Mouse (Mus musculus) heart, postnatal 0 days (tissue): Measurements from ENCODE around the gene Slc3a1. TPM values are rescaled to one million over a fixed set of nuclear protein-coding genes. Genes with fewer than 3 reads are reported as not detected.

Experiments
- ATAC-seq: fragments of 200-750 bp; cut with Nextera tagmentation; 2 replicates; pipeline ENCODE4 v1.8.0; 2017; ENCODE audit warnings: low read depth, moderate number of reproducible peaks, moderate library complexity; ENCODE audit not compliant: insufficient read depth
- DNase-seq: peaks from one replicate; pipeline ENCODE4 v3.0.0-alpha.2; 2016; ENCODE audit warnings: low spot score
- H3K27ac ChIP-seq: fragments of 300-500 bp; sonication (generic); 2 replicates; pipeline ENCODE4 v1.5.1; 2014; ENCODE audit warnings: low read depth, mild to moderate bottlenecking
- H3K27me3 ChIP-seq: fragments of 300-500 bp; sonication (generic); 2 replicates; pipeline ENCODE4 v1.6.1; 2014; ENCODE audit warnings: low read length, mixed read lengths; ENCODE audit not compliant: control insufficient read depth, insufficient read depth
- H3K36me3 ChIP-seq: fragments of 300-500 bp; sonication (generic); replicated peaks from 2 replicates; pipeline ENCODE4 v1.6.1; 2014; ENCODE audit warnings: low read length, mixed read lengths; ENCODE audit not compliant: control insufficient read depth, insufficient read depth
- H3K4me1 ChIP-seq: fragments of 300-500 bp; sonication (generic); 2 replicates; pipeline ENCODE4 v1.6.1; 2014; ENCODE audit warnings: antibody characterized with exemption; ENCODE audit not compliant: control insufficient read depth, insufficient read depth
- H3K4me2 ChIP-seq: fragments of 300-500 bp; sonication (generic); 2 replicates; pipeline ENCODE4 v1.6.1; 2014; ENCODE audit warnings: low read depth, mild to moderate bottlenecking, low read length, moderate library complexity
- H3K4me3 ChIP-seq: fragments of 300-500 bp; sonication (generic); 2 replicates; pipeline ENCODE4 v1.5.1; 2014; ENCODE audit warnings: low read depth, low read length
- H3K9ac ChIP-seq: fragments of 300-500 bp; sonication (generic); replicated peaks from 2 replicates; pipeline ENCODE4 v1.6.1; 2014; ENCODE audit warnings: low read depth, low read length, mixed read lengths
- H3K9me3 ChIP-seq: fragments of 300-500 bp; sonication (generic); replicated peaks from 2 replicates; pipeline ENCODE4 v1.6.1; 2016; ENCODE audit warnings: low read length; ENCODE audit not compliant: control insufficient read depth
- CTCF ChIP-seq: IDR thresholded peaks from 2 replicates; pipeline ENCODE4 v1.5.1; 2016; ENCODE audit warnings: antibody characterized with exemption, control low read depth, low read depth
- EP300 ChIP-seq: IDR thresholded peaks from 2 replicates; pipeline ENCODE4 v1.6.1; 2016; ENCODE audit warnings: antibody characterized with exemption, low read depth
- WGBS: fragments of 180-500 bp; shearing (Covaris S2); extraction: QIAGEN DNeasy Blood & Tissue Kit; methylation state at CpG from one replicate; pipeline ENCODE4 v1.1.7; 2014; 5-methylcytosine and 5-hydroxymethylcytosine counted together
- polyA plus RNA-seq: library from polyadenylated mRNA; unstranded; fragments of >200 nt; fragmentation: Nextera tagmentation; extraction: Ambion mirVana; gene quantifications from 2 replicates; pipeline ENCODE4 v1.2.1, GENCODE M21; 2015
- total RNA-seq: library from RNA; depleted of rRNA; stranded (reverse); fragments of >200 nt; gene quantifications from 2 replicates; pipeline ENCODE4 v1.2.3, GENCODE M21; 2014; ENCODE audit warnings: low replicate concordance

Slc3a1 gene
- total and polyA plus RNA-seq, 2 experiments from 2014 or later, result 1.3 TPM; not detected in 1

- no peaks in the 10 kb centered on the region for H3K4me1 ChIP-seq
- H3K27ac ChIP-seq, result no peak overlapping the region
- peaks cover 15% of the 10 kb centered on the region for H3K36me3 ChIP-seq
- H3K27me3 ChIP-seq, result no peaks in the 10 kb centered on the region
- 91% methylated on average over 3 of the region's 3 CpGs for WGBS
- TF ChIP-seq CTCF, result no peak
- no peak for TF ChIP-seq EP300
- ATAC-seq, result no peak
- DNase-seq, result no peak
- H3K9me3 ChIP-seq, result peaks cover 6% of the 10 kb centered on the region; the same call in 1 of the 2 replicates
- H3K9ac ChIP-seq, result no peak overlapping the region
- H3K4me2 ChIP-seq, result no peak overlapping the region
- H3K4me3 ChIP-seq, result no peak overlapping the region
Observed at GRCm38 (mm10) chr17:85096396-85096795, 68.2 kb downstream of the Slc3a1 start.

GRCm38 (mm10) chr17:85098677-85099323, 70.6 kb downstream of the Slc3a1 start:
- Histone ChIP-seq H3K27me3 (no peaks in the 10 kb centered on the region), H3K27ac (no peak overlapping the region), H3K4me2 (no peak overlapping the region), H3K9me3 (peaks cover 6% of the 10 kb centered on the region; the same call in 1 of the 2 replicates), H3K36me3 (peaks cover 15% of the 10 kb centered on the region), H3K4me1 (no peaks in the 10 kb centered on the region), H3K4me3 (no peak overlapping the region), H3K9ac (no peak overlapping the region)
- 90% methylated on average over 7 of the region's 7 CpGs for WGBS
- no peak for DNase-seq
- no peak for ATAC-seq
- TF ChIP-seq CTCF, result no peak
- no peak for TF ChIP-seq EP300

GRCm38 (mm10) chr17:85100232-85100631, 72.1 kb downstream of the Slc3a1 start:
- Histone ChIP-seq H3K27ac (no peak overlapping the region), H3K9ac (no peak overlapping the region), H3K4me2 (no peak overlapping the region), H3K27me3 (no peaks in the 10 kb centered on the region), H3K36me3 (peaks cover 15% of the 10 kb centered on the region), H3K4me3 (no peak overlapping the region), H3K9me3 (peaks cover 6% of the 10 kb centered on the region; the same call in 1 of the 2 replicates), H3K4me1 (no peaks in the 10 kb centered on the region)
- TF ChIP-seq CTCF (no peak), EP300 (no peak)
- WGBS, result 79% methylated on average over 3 of the region's 3 CpGs
- ATAC-seq (no peak), DNase-seq (no peak)

GRCm38 (mm10) chr17:85101751-85102150, 73.6 kb downstream of the Slc3a1 start:
- ATAC-seq (no peak), DNase-seq (no peak)
- Histone ChIP-seq H3K9ac (no peak overlapping the region), H3K4me2 (no peak overlapping the region), H3K9me3 (peaks cover 6% of the 10 kb centered on the region; the same call in 1 of the 2 replicates), H3K27me3 (no peaks in the 10 kb centered on the region), H3K4me3 (no peak overlapping the region), H3K4me1 (no peaks in the 10 kb centered on the region), H3K36me3 (peaks cover 15% of the 10 kb centered on the region), H3K27ac (no peak overlapping the region)
- no peak for TF ChIP-seq CTCF
- TF ChIP-seq EP300, result no peak
- WGBS, result 86% methylated on average over 7 of the region's 7 CpGs

- Histone ChIP-seq H3K27me3 (no peaks in the 10 kb centered on the region), H3K9me3 (peaks cover 6% of the 10 kb centered on the region; the same call in 1 of the 2 replicates), H3K36me3 (peaks cover 5% of the 10 kb centered on the region; the same call in 1 of the 2 replicates), H3K4me1 (no peaks in the 10 kb centered on the region), H3K27ac (no peak overlapping the region), H3K4me3 (no peak overlapping the region), H3K4me2 (no peak overlapping the region), H3K9ac (no peak overlapping the region)
- 42% methylated on average over 2 of the region's 2 CpGs for WGBS
- ATAC-seq (no peak), DNase-seq (no peak)
- TF ChIP-seq CTCF, result no peak
- no peak for TF ChIP-seq EP300
Observed at GRCm38 (mm10) chr17:85103310-85103709, 75.1 kb downstream of the Slc3a1 start.

GRCm38 (mm10) chr17:85110640-85111039, 82.5 kb downstream of the Slc3a1 start:
- Histone ChIP-seq H3K9me3 (no peaks in the 10 kb centered on the region), H3K27me3 (no peaks in the 10 kb centered on the region), H3K36me3 (no peaks in the 10 kb centered on the region), H3K9ac (no peak overlapping the region), H3K4me2 (no peak overlapping the region), H3K4me3 (no peak overlapping the region), H3K4me1 (no peaks in the 10 kb centered on the region), H3K27ac (no peak overlapping the region)
- DNase-seq (no peak), ATAC-seq (no peak)
- 95% methylated on average over 1 of the region's 1 CpGs for WGBS
- TF ChIP-seq CTCF (no peak), EP300 (no peak)
